Mouse (Mus musculus) left cerebral cortex, postnatal 4 days (tissue): Measurements from ENCODE around the gene Trim33. TPM values are rescaled to one million over a fixed set of nuclear protein-coding genes. Genes with fewer than 3 reads are reported as not detected.

Experiments
- DNase-seq: peaks from one replicate; pipeline ENCODE4 v3.0.0-alpha.2; 2022
- intact Hi-C: fragments of 180-260 bp; cut with DNase I; formaldehyde crosslinking; loops from one replicate; pipeline ENCODE4 v1.15.1; 2025
- total RNA-seq, 2 experiments: library from RNA; stranded (reverse); gene quantifications; 2 replicates each; pipeline ENCODE4 v1.2.3; 2021

Gene Trim33
- total RNA-seq, 2 experiments from 2014 or later: 73.1 to 75.2 TPM

- DNase-seq: no peak
- intact Hi-C loops: no loop called here
These were observed 74.4 kb downstream of the Trim33 start for GRCm38 (mm10) chr3:103353518-103353917.

DNA sequence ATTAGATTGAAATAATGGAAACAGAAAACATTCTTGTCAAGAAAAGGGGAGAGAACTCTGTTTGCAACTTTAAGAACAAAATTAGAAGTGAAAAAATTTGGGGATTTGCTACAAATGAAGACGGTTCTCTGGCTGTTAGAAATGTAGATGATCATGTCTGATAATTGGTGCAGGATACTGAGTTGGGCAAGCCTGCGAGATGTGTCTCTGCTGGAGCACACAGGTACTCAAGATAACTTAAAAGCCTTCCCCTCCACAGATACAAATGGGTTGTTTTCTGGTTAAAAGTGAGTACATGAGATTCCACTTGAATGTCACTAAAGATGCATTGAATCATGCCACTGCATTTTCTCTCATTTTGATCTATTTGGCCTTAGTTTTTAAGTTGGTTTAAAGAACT lies 74.9 kb downstream of the Trim33 start:
- intact Hi-C loops: no loop called here
- no peak for DNase-seq

DNA sequence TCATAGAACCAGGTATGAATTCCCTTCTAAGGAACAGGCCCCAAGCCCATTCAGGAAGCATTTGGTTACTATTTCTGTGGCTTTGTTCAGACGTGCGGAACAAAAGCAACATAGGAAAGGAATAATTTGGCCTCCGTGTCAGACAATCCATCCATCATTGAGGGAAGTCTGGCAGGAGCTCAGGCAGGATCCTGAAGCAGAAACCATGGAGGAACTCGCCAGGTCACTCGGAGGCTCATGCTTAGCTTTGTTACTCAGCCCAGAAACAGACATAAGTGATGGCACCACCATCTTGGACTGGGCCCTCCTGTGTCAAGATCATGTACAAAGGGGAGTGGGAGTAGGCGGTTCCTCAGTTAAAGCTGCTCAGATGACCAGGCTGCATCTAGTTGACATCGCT lies 82.1 kb downstream of the Trim33 start:
- no peak for DNase-seq

DNA sequence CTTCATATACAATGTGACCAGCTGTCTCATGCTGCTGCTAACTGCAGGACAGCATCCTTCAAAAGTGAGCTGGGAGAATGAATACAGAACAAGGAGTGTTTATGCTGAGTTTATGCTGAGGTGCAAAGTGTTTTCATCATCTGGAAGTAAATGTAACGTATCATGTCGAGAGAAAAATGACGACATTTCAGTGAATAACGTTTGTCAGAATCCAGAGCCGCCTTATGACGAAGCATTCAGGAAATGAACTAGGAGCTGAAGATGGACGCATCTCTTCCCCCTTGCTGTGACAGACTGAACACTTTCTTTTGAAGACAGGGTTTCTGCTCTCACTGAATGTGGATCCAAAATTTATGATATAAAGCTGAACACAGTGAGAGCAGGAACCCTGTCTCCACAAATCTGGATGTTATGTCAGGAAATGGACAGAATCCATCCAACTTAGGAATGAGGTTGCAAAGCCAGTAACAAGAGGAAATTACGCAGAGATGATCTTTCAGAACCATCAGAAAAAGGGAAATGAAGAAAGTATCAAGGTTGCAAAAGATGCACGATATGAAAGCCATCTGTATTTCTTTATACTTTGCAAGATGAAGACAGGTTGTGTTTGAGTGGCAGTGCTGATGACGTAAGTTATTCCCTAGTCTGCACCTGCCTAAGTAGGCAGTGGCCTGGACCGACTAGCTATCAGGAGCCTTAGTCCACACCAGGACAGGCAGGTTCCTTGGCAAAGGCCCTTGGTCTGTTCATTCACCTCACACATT lies 85.3 kb downstream of the Trim33 start:
- intact Hi-C loops: no loop called here
- no peak for DNase-seq

More for the DNA sequence above, 82.1 kb downstream of the Trim33 start:
- intact Hi-C loops: no loop called here

GRCm38 (mm10) chr3:103367176-103367970 lies 88.3 kb downstream of the Trim33 start:
- intact Hi-C loops: no loop called here
- DNase-seq: no peak

DNA sequence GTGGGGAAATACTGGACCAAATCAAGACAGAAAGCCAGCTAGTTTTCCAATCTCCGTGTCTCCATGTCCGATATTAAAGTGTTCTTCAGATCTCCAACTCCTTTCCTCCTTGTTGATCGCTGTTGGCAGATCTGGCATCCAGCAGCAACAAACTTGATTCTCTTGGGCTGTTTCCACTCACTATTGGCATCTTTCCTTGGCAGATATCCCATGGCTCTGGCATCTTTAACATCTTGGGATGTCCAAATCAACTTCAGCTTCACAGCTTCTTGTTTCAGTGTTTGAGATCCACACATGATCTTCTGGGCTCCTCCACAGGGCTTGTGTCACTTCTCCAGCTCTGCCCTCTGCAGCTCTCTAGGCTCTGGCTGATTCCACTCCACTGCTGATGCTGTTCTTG lies 89.6 kb downstream of the Trim33 start:
- intact Hi-C loops: no loop called here
- DNase-seq: no peak

DNA sequence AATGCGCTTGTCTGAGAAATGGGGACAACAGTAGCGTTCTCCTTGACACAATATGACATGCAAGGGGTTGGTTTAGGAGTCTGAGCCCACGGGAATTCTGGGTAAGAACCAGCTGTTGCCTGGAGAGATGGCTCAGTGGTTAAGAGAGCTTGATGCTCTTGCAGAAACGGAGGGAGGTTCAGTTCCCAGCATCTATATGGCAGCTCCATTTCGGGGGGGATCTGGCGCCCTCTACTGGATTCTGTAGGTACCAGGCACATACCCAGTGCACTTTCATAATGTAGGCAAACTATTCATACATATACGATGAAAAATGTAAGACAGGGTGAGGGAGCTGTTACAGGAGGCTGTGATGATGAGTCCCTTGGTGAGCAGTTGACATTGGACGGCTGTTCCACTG lies 94.9 kb downstream of the Trim33 start:
- peak; percentile 57 for DNase-seq
- intact Hi-C loops: no loop called here

- intact Hi-C loops: no loop called here
- no peak for DNase-seq
These were observed 96.2 kb downstream of the Trim33 start for GRCm38 (mm10) chr3:103375181-103375855.

DNA sequence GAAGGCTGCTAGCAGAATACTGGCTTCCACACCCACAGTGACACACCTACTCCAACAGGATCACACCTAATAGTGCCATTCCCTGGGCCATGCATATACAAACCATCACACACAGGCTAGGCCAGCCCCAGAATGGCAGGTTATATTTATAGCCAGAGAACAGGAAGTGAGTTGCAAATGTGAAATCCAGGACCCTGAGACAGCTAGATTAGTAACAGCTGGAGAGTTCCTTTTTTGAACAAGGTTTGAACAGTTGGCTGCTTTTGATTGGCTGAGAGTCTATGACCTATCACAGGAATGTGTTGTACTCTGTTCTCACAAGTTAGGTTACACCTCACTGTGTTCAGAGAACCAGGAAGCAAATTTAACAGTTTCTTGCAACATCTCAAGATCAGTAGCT lies 98.9 kb downstream of the Trim33 start:
- no peak for DNase-seq
- intact Hi-C loops: no loop called here

GRCm38 (mm10) chr3:103379371-103379770 lies 100.3 kb downstream of the Trim33 start:
- no peak for DNase-seq
- intact Hi-C loops: no loop called here

DNA sequence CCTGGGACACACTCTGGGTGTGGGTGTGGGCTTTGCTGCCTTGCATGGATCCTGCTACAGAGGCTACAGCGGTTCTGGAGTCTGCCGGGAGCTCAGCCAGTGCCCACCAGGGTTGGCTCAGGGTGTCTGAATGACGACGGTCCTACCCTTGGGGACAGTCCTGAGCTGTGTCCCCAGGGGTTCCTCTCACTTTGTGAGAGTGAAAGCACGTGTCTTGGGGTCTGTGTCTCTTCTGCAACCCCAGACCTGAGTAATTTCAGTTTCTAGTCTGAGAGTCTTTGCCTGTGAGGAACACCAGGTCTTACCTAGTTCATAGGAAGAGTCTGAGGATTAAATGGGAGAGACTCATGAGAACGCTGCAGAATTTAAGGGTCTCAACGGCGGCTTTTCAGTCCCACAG lies 101.7 kb downstream of the Trim33 start:
- DNase-seq: no peak
- intact Hi-C loops: loop anchor here (10.0 kb wide), 1 partner anchor 196 kb away; no protein-coding TSS in a partner anchor

DNA sequence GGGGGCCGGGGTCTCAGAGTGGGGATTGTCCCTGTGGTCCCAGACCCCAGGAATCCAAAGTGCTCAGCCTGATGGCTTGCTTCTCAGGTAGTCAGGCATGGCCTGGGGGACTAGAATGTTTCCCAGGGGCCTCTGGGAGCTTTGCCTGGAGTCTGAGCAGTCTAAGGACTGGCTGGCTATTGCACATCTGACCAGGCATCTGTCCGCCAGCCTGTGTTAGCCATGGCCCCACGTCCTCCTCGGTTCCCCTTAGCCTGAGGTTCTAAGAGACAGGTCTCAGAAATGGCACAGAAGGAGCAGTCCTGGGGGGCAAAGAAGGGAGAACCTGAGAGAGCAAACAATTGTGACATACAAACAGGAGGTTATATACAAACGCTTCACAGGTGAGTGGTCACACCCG lies 102.3 kb downstream of the Trim33 start:
- intact Hi-C loops: loop anchor here (10.0 kb wide), 1 partner anchor 197 kb away; no protein-coding TSS in a partner anchor
- DNase-seq: no peak

- intact Hi-C loops: loop anchor here (10.0 kb wide), 1 partner anchor 198 kb away; no protein-coding TSS in a partner anchor
- peak; percentile 97 for DNase-seq
These were observed 103.9 kb downstream of the Trim33 start for GRCm38 (mm10) chr3:103382872-103383567.

DNA sequence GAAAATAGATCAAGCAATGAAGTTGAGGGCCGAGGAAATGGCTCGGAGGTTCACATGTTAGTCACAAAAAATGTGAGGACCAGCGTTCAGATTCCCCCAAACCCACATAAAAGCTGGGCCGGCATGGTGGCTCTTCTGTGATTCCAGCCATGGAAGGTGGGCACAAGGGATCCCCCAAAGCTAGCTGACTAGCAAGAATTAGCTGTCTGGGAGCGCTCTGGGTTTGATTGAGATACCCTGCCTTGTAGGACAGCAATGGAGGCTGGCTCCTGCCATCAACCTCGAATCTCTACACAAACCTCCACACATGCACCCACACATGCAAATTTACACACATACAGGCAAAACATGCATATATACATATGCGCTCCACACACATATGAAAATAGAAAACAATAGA lies 105.4 kb downstream of the Trim33 start:
- intact Hi-C loops: loop anchor here (10.0 kb wide), 1 partner anchor 200 kb away; no protein-coding TSS in a partner anchor
- no peak for DNase-seq

- no peak for DNase-seq
- intact Hi-C loops: loop anchor here (10.0 kb wide), 1 partner anchor 200 kb away; no protein-coding TSS in a partner anchor
These were observed 105.9 kb downstream of the Trim33 start for GRCm38 (mm10) chr3:103384949-103385348.

DNA sequence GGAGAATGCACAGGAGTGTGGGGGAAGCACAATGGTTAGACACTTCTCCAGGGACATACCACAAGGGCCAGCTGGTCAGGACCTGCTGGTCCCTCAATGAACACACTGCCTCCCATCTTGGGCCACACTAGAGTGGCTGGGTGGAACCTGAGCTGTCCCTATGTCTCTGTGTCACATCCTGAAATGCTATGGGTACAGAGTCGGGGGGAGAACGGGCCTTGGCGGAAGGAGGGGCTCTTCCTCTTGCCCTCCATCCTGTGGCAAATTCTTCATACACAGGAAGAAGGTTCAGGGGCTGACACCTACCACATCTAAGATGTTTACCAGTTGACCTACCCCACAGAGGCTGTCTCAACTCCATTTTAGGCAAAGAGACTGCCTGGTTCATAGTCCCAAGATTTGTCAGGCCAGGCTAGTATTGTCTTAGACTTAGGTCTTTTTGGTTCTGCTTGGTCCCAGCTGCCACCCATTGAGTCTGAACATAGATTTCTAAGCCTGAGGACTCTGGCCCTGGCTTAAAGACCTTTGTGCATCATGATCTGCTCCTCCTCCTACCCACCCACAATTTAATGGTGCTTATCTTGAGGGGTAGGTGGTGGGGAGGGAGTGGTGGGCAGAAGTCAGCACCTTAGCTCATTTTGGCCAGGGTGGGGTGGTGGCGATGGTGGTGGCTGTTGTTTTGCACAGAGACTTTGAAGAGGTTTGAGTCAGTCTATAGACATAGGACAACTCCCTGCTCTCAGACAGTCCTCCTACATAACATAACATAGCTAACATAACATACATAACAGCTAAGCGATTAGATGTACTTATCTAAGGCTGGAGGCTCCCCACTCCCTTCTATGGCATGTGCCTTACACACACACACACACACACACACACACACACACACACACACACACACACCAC lies 106.5 kb downstream of the Trim33 start:
- DNase-seq: no peak
- intact Hi-C loops: loop anchor here (10.0 kb wide), 1 partner anchor 201 kb away; no protein-coding TSS in a partner anchor

GRCm38 (mm10) chr3:103386292-103387031 lies 107.4 kb downstream of the Trim33 start:
- intact Hi-C loops: loop anchor here (10.0 kb wide), 1 partner anchor 202 kb away; no protein-coding TSS in a partner anchor
- DNase-seq: no peak

- DNase-seq: peak; percentile 23
- intact Hi-C loops: loop anchor here (5.0 kb wide), 1 partner anchor 345 kb away; the partner anchor contains the start of genes Gm10964 and Olfml3
These were observed 113.6 kb downstream of the Trim33 start for GRCm38 (mm10) chr3:103392613-103393258.
